In genomic region chr10:95739421-95739820, GRCm38 (mm10) we compare ENCODE assay signal across 16 mouse cellular contexts.
"Had no signal": no experiment of that assay in that cellular context is flagged by ENCODE, and none has a peak within 500 bp of the region (broad histone marks: within the 10 kb centered on the region; RNA-seq: fewer than 3 reads in every experiment).

No protein-coding gene starts in this region.

- H3K9ac ChIP-seq: neural tube, embryonic 13.5 days; neural tube, embryonic 15.5 days; stomach, embryonic 15.5 days had no signal

- DNase-seq: retina, postnatal 1 day; right cerebral cortex, adult 18-20 months; right cerebral cortex, postnatal 14 days; right cerebral cortex, postnatal 25 days; right cerebral cortex, postnatal 4 days; spleen, adult 18-20 months; thymus, adult 18-20 months; thymus, adult 2 months; thymus, postnatal 14 days; thymus, postnatal 25 days; thymus, postnatal 36 days; thymus, postnatal 4 days had no signal

- H3K36me3 ChIP-seq: neural tube, embryonic 13.5 days; neural tube, embryonic 15.5 days; stomach, embryonic 15.5 days had no signal

- H3K9me3 ChIP-seq: stomach, embryonic 15.5 days had no signal

- H3K27ac ChIP-seq: neural tube, embryonic 13.5 days; neural tube, embryonic 15.5 days; stomach, embryonic 15.5 days; stomach, postnatal 0 days had no signal

- H3K27me3 ChIP-seq: neural tube, embryonic 13.5 days; neural tube, embryonic 15.5 days; stomach, embryonic 15.5 days had no signal

- H3K4me3 ChIP-seq: neural tube, embryonic 13.5 days; neural tube, embryonic 15.5 days; stomach, embryonic 15.5 days had no signal

- H3K4me2 ChIP-seq: neural tube, embryonic 13.5 days; neural tube, embryonic 15.5 days; stomach, embryonic 15.5 days had no signal

- H3K4me1 ChIP-seq: neural tube, embryonic 13.5 days; neural tube, embryonic 15.5 days; stomach, embryonic 15.5 days had no signal
